9 mouse cellular contexts compared by ENCODE assay signal in genomic region chr8:84947241-84947545, GRCm38 (mm10). TPM values are rescaled to one million over a fixed set of nuclear protein-coding genes. Genes with fewer than 3 reads are reported as not detected.
DNase-seq lines count a peak whose midpoint lies in the region; ATAC-seq lines count a peak whose summit lies in the region.
"Had no signal": no experiment of that assay in that cellular context is flagged by ENCODE, and none has a peak within 500 bp of the region (broad histone marks: within the 10 kb centered on the region; RNA-seq: fewer than 3 reads in every experiment).

No protein-coding gene starts in this region.

- H3K4me2 ChIP-seq in kidney, embryonic 14.5 days (replicated peaks; ENCODE audit: low read depth, low read length) = no peak overlapping the region
- H3K4me2 ChIP-seq in midbrain, embryonic 13.5 days (replicated peaks) = peak overlapping the region; percentile 92

- H3K27me3 ChIP-seq in kidney, embryonic 14.5 days (ENCODE audit: control insufficient read depth, insufficient read depth, low read length) = peaks cover 79% of the 10 kb centered on the region
- peaks cover 76% of the 10 kb centered on the region for H3K27me3 ChIP-seq in midbrain, embryonic 13.5 days

- peak; percentile 27 for DNase-seq in kidney, adult 11 months
- peak; percentile 73 for DNase-seq in adrenal gland, postnatal 10 days
- peak; percentile 74 for DNase-seq in induced T-regulatory cell, adult 2 months (ENCODE audit: low read depth)
- DNase-seq in cerebellum, adult 8-10 months = no peak
- no peak for DNase-seq in layer of hippocampus, postnatal 36 days
- no peak for DNase-seq in spleen, adult 12 weeks (ENCODE audit: low spot score)

- no peak overlapping the region for H3K4me3 ChIP-seq in kidney, embryonic 14.5 days (ENCODE audit: low read length)
- H3K4me3 ChIP-seq in midbrain, embryonic 13.5 days (replicated peaks) = no peak overlapping the region
- H3K4me3 ChIP-seq: lung, embryonic 15.5 days had no signal

- H3K9ac ChIP-seq in kidney, embryonic 14.5 days (ENCODE audit: low read depth, low read length) = no peak overlapping the region
- H3K9ac ChIP-seq in midbrain, embryonic 13.5 days (replicated peaks) = no peak overlapping the region
- H3K9ac ChIP-seq: lung, embryonic 15.5 days had no signal

- WGBS in kidney, embryonic 14.5 days = 16% methylated on average over 9 of the region's 9 CpGs
- 12% methylated on average over 9 of the region's 9 CpGs for WGBS in midbrain, embryonic 13.5 days

- no peaks in the 10 kb centered on the region for H3K9me3 ChIP-seq in kidney, embryonic 14.5 days (ENCODE audit: control insufficient read depth, low read length)
- no peaks in the 10 kb centered on the region for H3K9me3 ChIP-seq in midbrain, embryonic 13.5 days
- H3K9me3 ChIP-seq: lung, embryonic 15.5 days had no signal

- H3K36me3 ChIP-seq in kidney, embryonic 14.5 days (ENCODE audit: control insufficient read depth, insufficient read depth, low read length) = no peaks in the 10 kb centered on the region
- H3K36me3 ChIP-seq in midbrain, embryonic 13.5 days = no peaks in the 10 kb centered on the region
- H3K36me3 ChIP-seq: lung, embryonic 15.5 days had no signal

- H3K27ac ChIP-seq in kidney, embryonic 14.5 days (ENCODE audit: low read depth, low read length) = no peak overlapping the region
- H3K27ac ChIP-seq in midbrain, embryonic 13.5 days = no peak overlapping the region
- H3K27ac ChIP-seq: lung, embryonic 15.5 days had no signal

- ATAC-seq in kidney, embryonic 14.5 days (ENCODE audit: low FRiP score, low TSS enrichment) = no peak
- no peak for ATAC-seq in midbrain, embryonic 13.5 days

- peaks cover 7% of the 10 kb centered on the region; the same call in 1 of the 2 replicates for H3K4me1 ChIP-seq in kidney, embryonic 14.5 days (ENCODE audit: control insufficient read depth, insufficient read depth, low read length)
- peaks cover 34% of the 10 kb centered on the region for H3K4me1 ChIP-seq in midbrain, embryonic 13.5 days (replicated peaks)

RNA-seq across cellular contexts. Expression of gene Rtbdn, which starts 0.4 kb away (rescaled TPM):
- polyA plus RNA-seq in kidney, embryonic 14.5 days (2014; fragmentation: Nextera tagmentation; extraction: Ambion mirVana) = 0.16 TPM in 1 of 2 replicates, not detected in the other
- total RNA-seq in adrenal gland, postnatal 10 days (2021) = under 1 TPM in 1 of 2 experiments, not detected in 1; 0.21 TPM
- 1.9 and 2.7 TPM in 2 replicates for polyA plus RNA-seq in midbrain, embryonic 13.5 days (2015; fragmentation: Nextera tagmentation; extraction: Ambion mirVana)
- total RNA-seq in layer of hippocampus, postnatal 36 days (2021) = 1 to 10 TPM in 1 of 2 experiments, under 1 TPM in 1; 0.77 to 1.0 TPM

RNA-seq across cellular contexts. Expression of gene Mast1, which starts 10.0 kb away (rescaled TPM):
- 0.21 and 0.35 TPM in 2 replicates for polyA plus RNA-seq in kidney, embryonic 14.5 days (2014; fragmentation: Nextera tagmentation; extraction: Ambion mirVana)
- total RNA-seq in adrenal gland, postnatal 10 days (2021) = 1 to 10 TPM; 2.3 to 4.2 TPM
- 55.6 and 56.1 TPM in 2 replicates for polyA plus RNA-seq in midbrain, embryonic 13.5 days (2015; fragmentation: Nextera tagmentation; extraction: Ambion mirVana)
- 10 to 100 TPM; 79.5 TPM for total RNA-seq in layer of hippocampus, postnatal 36 days (2021)

RNA-seq across cellular contexts. Expression of gene Gm49661, which starts 22.0 kb away (rescaled TPM):
- not detected in 2 replicates for polyA plus RNA-seq in kidney, embryonic 14.5 days (2014; fragmentation: Nextera tagmentation; extraction: Ambion mirVana)
- total RNA-seq in adrenal gland, postnatal 10 days (2021) = 1 to 10 TPM in 1 of 2 experiments, not detected in 1; 1.1 TPM
- polyA plus RNA-seq in midbrain, embryonic 13.5 days (2015; fragmentation: Nextera tagmentation; extraction: Ambion mirVana) = not detected in 2 replicates
- total RNA-seq in layer of hippocampus, postnatal 36 days (2021) = not detected
- polyA plus RNA-seq: lung, embryonic 15.5 days had no signal

RNA-seq across cellular contexts. Expression of gene Prdx2, which starts 22.2 kb away (rescaled TPM):
- 965 and 1,048 TPM in 2 replicates for polyA plus RNA-seq in kidney, embryonic 14.5 days (2014; fragmentation: Nextera tagmentation; extraction: Ambion mirVana)
- 100 to 1,000 TPM; 477 to 503 TPM for total RNA-seq in adrenal gland, postnatal 10 days (2021)
- 1,603 and 1,658 TPM in 2 replicates for polyA plus RNA-seq in midbrain, embryonic 13.5 days (2015; fragmentation: Nextera tagmentation; extraction: Ambion mirVana)
- 100 to 1,000 TPM; 338 to 356 TPM for total RNA-seq in layer of hippocampus, postnatal 36 days (2021)

RNA-seq across cellular contexts. Expression of gene Rnaseh2a, which starts 22.4 kb away (rescaled TPM):
- 143 and 154 TPM in 2 replicates for polyA plus RNA-seq in kidney, embryonic 14.5 days (2014; fragmentation: Nextera tagmentation; extraction: Ambion mirVana)
- 10 to 100 TPM; 88.6 to 91.7 TPM for total RNA-seq in adrenal gland, postnatal 10 days (2021)
- polyA plus RNA-seq in midbrain, embryonic 13.5 days (2015; fragmentation: Nextera tagmentation; extraction: Ambion mirVana) = 66.5 and 68.6 TPM in 2 replicates
- total RNA-seq in layer of hippocampus, postnatal 36 days (2021) = 10 to 100 TPM; 35.3 to 36.8 TPM

Comparison
In these comparisons a context has a peak if more than half of its experiments do, and no peak if none do; other contexts are left out.
1. DNase-seq: peak in kidney, adult 11 months (single experiment), adrenal gland, postnatal 10 days (single experiment) and induced T-regulatory cell, adult 2 months (single experiment); none in cerebellum, adult 8-10 months (single experiment), layer of hippocampus, postnatal 36 days (0 of 2) and spleen, adult 12 weeks (single experiment).
2. RNA of gene Mast1, which starts 10.0 kb away (total RNA-seq): 79.5 TPM in layer of hippocampus, postnatal 36 days; 2.3 to 4.2 TPM in adrenal gland, postnatal 10 days; every median in the first group is over 10 times any median in the second.